Comparison of ENCODE assay signal across 9 mouse cellular contexts in the genomic region with DNA sequence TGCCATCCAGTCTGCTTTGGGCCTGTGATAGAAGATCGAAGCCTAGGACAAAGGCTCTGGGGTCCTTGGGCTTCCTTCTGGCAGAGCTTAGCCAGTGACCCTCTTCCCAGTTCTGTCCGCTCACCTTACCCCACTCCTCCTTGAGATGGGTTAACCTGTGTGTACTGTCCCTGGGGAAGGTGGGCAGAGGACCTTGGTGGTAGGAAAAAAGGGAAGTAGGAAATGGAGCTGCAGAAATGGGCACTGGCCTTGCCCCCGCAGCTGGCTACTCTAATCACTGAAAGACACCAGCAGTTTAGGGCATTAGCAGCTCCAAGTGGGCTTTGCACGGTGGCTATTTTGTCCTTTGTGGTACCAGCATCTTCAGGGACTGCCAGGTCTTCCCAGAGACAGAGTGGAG. TPM values are rescaled to one million over a fixed set of nuclear protein-coding genes. Genes with fewer than 3 reads are reported as not detected.
DNase-seq lines count a peak whose midpoint lies in the region; ATAC-seq and TF ChIP-seq lines count a peak whose summit lies in the region.
"Had no signal": no experiment of that assay in that cellular context is flagged by ENCODE, and none has a peak within 500 bp of the region (broad histone marks: within the 10 kb centered on the region; RNA-seq: fewer than 3 reads in every experiment).

No protein-coding gene starts in this region.

- no peak for DNase-seq in forebrain, embryonic 10.5 days (ENCODE audit: extremely low spot score, low spot score)
- DNase-seq in forebrain, postnatal 0 days, result no peak
- no peak for DNase-seq in layer of hippocampus, adult 2 months (ENCODE audit: low spot score in 2 of 2)
- no peak for DNase-seq in layer of hippocampus, adult 8-10 months (ENCODE audit: low spot score in 2 of 2)
- no peak for DNase-seq in embryonic facial prominence, embryonic 10.5 days (ENCODE audit: low spot score)
- DNase-seq in thymus, postnatal 14 days, result no peak
- DNase-seq in cerebellum, adult 2 months, result no peak

- peaks cover 20% of the 10 kb centered on the region for H3K36me3 ChIP-seq in forebrain, embryonic 10.5 days (replicated peaks)
- H3K36me3 ChIP-seq in forebrain, postnatal 0 days (ENCODE audit: insufficient read depth), result peaks cover 17% of the 10 kb centered on the region
- peaks cover 21% of the 10 kb centered on the region for H3K36me3 ChIP-seq in embryonic facial prominence, embryonic 10.5 days (replicated peaks)
- H3K36me3 ChIP-seq in macrophage (ENCODE audit: inconsistent target), result peaks cover 13% of the 10 kb centered on the region; the same call in 1 of the 2 replicates

- peaks cover 4% of the 10 kb centered on the region; the same call in 1 of the 2 replicates for H3K79me2 ChIP-seq in macrophage (ENCODE audit: inconsistent target)

- H3K9ac ChIP-seq in forebrain, postnatal 0 days, result no peak overlapping the region

- no peak for TF ChIP-seq POLR2A in cerebellum, adult 2 months (IDR thresholded peaks at IDR 0.05; ENCODE audit: borderline replicate concordance, insufficient read depth, low read length)

- no peak overlapping the region for H3K4me2 ChIP-seq in forebrain, postnatal 0 days (ENCODE audit: low read depth)

- peaks cover 25% of the 10 kb centered on the region for H3K4me1 ChIP-seq in forebrain, embryonic 10.5 days
- H3K4me1 ChIP-seq in forebrain, postnatal 0 days (ENCODE audit: insufficient read depth), result peaks cover 6% of the 10 kb centered on the region; the same call in 1 of the 2 replicates
- H3K4me1 ChIP-seq in embryonic facial prominence, embryonic 10.5 days, result peaks cover 33% of the 10 kb centered on the region
- H3K4me1 ChIP-seq in cerebellum, adult 2 months (ENCODE audit: control insufficient read depth, insufficient read depth, low read length), result peaks cover 26% of the 10 kb centered on the region

- H3K27ac ChIP-seq in forebrain, embryonic 10.5 days, result peak overlapping the region; percentile 67; the same call in 1 of the 2 replicates
- no peak overlapping the region for H3K27ac ChIP-seq in forebrain, postnatal 0 days (ENCODE audit: low read depth, low read length)
- H3K27ac ChIP-seq in layer of hippocampus, adult 2 months, result peak overlapping the region; percentile 84
- H3K27ac ChIP-seq in embryonic facial prominence, embryonic 10.5 days (replicated peaks), result peak overlapping the region; percentile 5; the same call in 1 of the 2 replicates
- peak overlapping the region; percentile 99 for H3K27ac ChIP-seq in macrophage
- no peak overlapping the region for H3K27ac ChIP-seq in cerebellum, adult 2 months (ENCODE audit: insufficient read depth, low read length)

- 80% methylated on average over 4 of the region's 4 CpGs for WGBS in forebrain, embryonic 10.5 days
- WGBS in forebrain, postnatal 0 days, result 84% methylated on average over 4 of the region's 4 CpGs
- WGBS in embryonic facial prominence, embryonic 10.5 days, result 81% methylated on average over 4 of the region's 4 CpGs
- 35% methylated on average over 4 of the region's 4 CpGs for WGBS in macrophage (ENCODE audit: missing documents)
- WGBS in cerebellum, adult 2 months, result 63% methylated on average over 4 of the region's 4 CpGs

- no peak for ATAC-seq in forebrain, postnatal 0 days

- no peak overlapping the region; the same call in 1 of the 2 replicates for H3K4me3 ChIP-seq in forebrain, embryonic 10.5 days
- no peak overlapping the region for H3K4me3 ChIP-seq in forebrain, postnatal 0 days (ENCODE audit: low read depth, low read length)
- no peak overlapping the region for H3K4me3 ChIP-seq in layer of hippocampus, adult 2 months
- no peak overlapping the region for H3K4me3 ChIP-seq in embryonic facial prominence, embryonic 10.5 days
- H3K4me3 ChIP-seq in macrophage (ENCODE audit: inconsistent target), result no peak overlapping the region
- H3K4me3 ChIP-seq in cerebellum, adult 2 months (replicated peaks; ENCODE audit: insufficient read depth, low read depth, low read length), result no peak overlapping the region

- no peak for TF ChIP-seq CTCF in forebrain, postnatal 0 days (IDR thresholded peaks at IDR 0.05; ENCODE audit: low read depth)
- no peak for TF ChIP-seq CTCF in layer of hippocampus, adult 2 months (conservative IDR thresholded peaks at IDR 0.05)
- no peak for TF ChIP-seq CTCF in cerebellum, adult 2 months (IDR thresholded peaks at IDR 0.05; ENCODE audit: borderline replicate concordance, insufficient read depth, low read depth, low read length)

- peaks cover 7% of the 10 kb centered on the region; the same call in 1 of the 2 replicates for H3K27me3 ChIP-seq in forebrain, embryonic 10.5 days (ENCODE audit: poor library complexity, severe bottlenecking)
- no peaks in the 10 kb centered on the region for H3K27me3 ChIP-seq in forebrain, postnatal 0 days (ENCODE audit: insufficient read depth, low read length)
- H3K27me3 ChIP-seq in embryonic facial prominence, embryonic 10.5 days (replicated peaks; ENCODE audit: low read depth, poor library complexity, severe bottlenecking), result peaks cover 16% of the 10 kb centered on the region; the same call in 1 of the 2 replicates
- H3K27me3 ChIP-seq in cerebellum, adult 2 months (ENCODE audit: control insufficient read depth, insufficient read depth, low read length), result no peaks in the 10 kb centered on the region

- no peaks in the 10 kb centered on the region for H3K9me3 ChIP-seq in forebrain, embryonic 10.5 days
- H3K9me3 ChIP-seq in forebrain, postnatal 0 days (ENCODE audit: low read length), result no peaks in the 10 kb centered on the region
- H3K9me3 ChIP-seq in embryonic facial prominence, embryonic 10.5 days, result no peaks in the 10 kb centered on the region

RNA-seq across cellular contexts. Expression of a gene that starts 12.6 kb away (rescaled TPM):
- 0.17 and 0.26 TPM in 2 replicates for polyA plus RNA-seq in forebrain, embryonic 10.5 days (2016; fragmentation: Nextera tagmentation; extraction: Ambion mirVana)
- not detected in 2 replicates for total RNA-seq in forebrain, postnatal 0 days (2014; rRNA removed)
- polyA plus RNA-seq in forebrain, postnatal 0 days (2015; fragmentation: Nextera tagmentation; extraction: Ambion mirVana), result 0.05 and 0.07 TPM in 2 replicates
- 1 to 10 TPM; 1.1 to 1.2 TPM for total RNA-seq in layer of hippocampus, adult 2 months (2021)
- 1 to 10 TPM in 3 of 4 experiments, under 1 TPM in 1; 0.67 to 2.6 (median 1.5) TPM for total RNA-seq in layer of hippocampus, adult 8-10 months (2022)
- 0.49 and 0.64 TPM in 2 replicates for polyA plus RNA-seq in embryonic facial prominence, embryonic 10.5 days (2016; fragmentation: Nextera tagmentation; extraction: Ambion mirVana)
- 100 to 1,000 TPM in 20 of 26 experiments, 10 to 100 TPM in 6; 57.3 to 229 (median 148) TPM for total RNA-seq in macrophage (2018; cell fraction: chromatin; rRNA removed)
- total RNA-seq in macrophage (2018; cell fraction: cytosol; rRNA removed), result 100 to 1,000 TPM in 8 of 26 experiments, 10 to 100 TPM in 18; 12.0 to 167 (median 56.6) TPM
- 100 to 1,000 TPM in 18 of 26 experiments, 10 to 100 TPM in 8; 39.0 to 219 (median 148) TPM for total RNA-seq in macrophage (2018; cell fraction: nucleus; rRNA removed)
- 6.2 to 14.2 TPM (median 8.5 TPM) in 3 replicates for polyA plus RNA-seq in macrophage (2018)
- 1.2 and 1.3 TPM in 2 replicates for polyA plus RNA-seq in cerebellum, adult 2 months (2012; rRNA removed)

RNA-seq across cellular contexts. Expression of a gene that starts 30.1 kb away (rescaled TPM):
- 82.6 and 96.5 TPM in 2 replicates for polyA plus RNA-seq in forebrain, embryonic 10.5 days (2016; fragmentation: Nextera tagmentation; extraction: Ambion mirVana)
- total RNA-seq in forebrain, postnatal 0 days (2014; rRNA removed), result 112 and 129 TPM in 2 replicates
- polyA plus RNA-seq in forebrain, postnatal 0 days (2015; fragmentation: Nextera tagmentation; extraction: Ambion mirVana), result 134 and 153 TPM in 2 replicates
- total RNA-seq in layer of hippocampus, adult 2 months (2021), result 100 to 1,000 TPM; 111 to 116 TPM
- 100 to 1,000 TPM; 103 to 122 (median 110) TPM for total RNA-seq in layer of hippocampus, adult 8-10 months (2022)
- polyA plus RNA-seq in embryonic facial prominence, embryonic 10.5 days (2016; fragmentation: Nextera tagmentation; extraction: Ambion mirVana), result 80.7 and 84.3 TPM in 2 replicates
- 10 to 100 TPM; 11.9 to 63.3 (median 32.7) TPM for total RNA-seq in macrophage (2018; cell fraction: chromatin; rRNA removed)
- total RNA-seq in macrophage (2018; cell fraction: cytosol; rRNA removed), result 10 to 100 TPM; 17.9 to 37.9 (median 23.7) TPM
- total RNA-seq in macrophage (2018; cell fraction: nucleus; rRNA removed), result 10 to 100 TPM in 25 of 26 experiments, 1 to 10 TPM in 1; 9.1 to 45.3 (median 21.4) TPM
- 18.5 to 49.2 TPM (median 35.8 TPM) in 3 replicates for polyA plus RNA-seq in macrophage (2018)
- polyA plus RNA-seq in cerebellum, adult 2 months (2012; rRNA removed), result 87.7 and 94.2 TPM in 2 replicates

RNA-seq across cellular contexts. Expression of a gene that starts 48.6 kb away (rescaled TPM):
- 28.5 and 30.8 TPM in 2 replicates for polyA plus RNA-seq in forebrain, embryonic 10.5 days (2016; fragmentation: Nextera tagmentation; extraction: Ambion mirVana)
- 30.7 and 46.6 TPM in 2 replicates for total RNA-seq in forebrain, postnatal 0 days (2014; rRNA removed)
- polyA plus RNA-seq in forebrain, postnatal 0 days (2015; fragmentation: Nextera tagmentation; extraction: Ambion mirVana), result 18.0 and 18.8 TPM in 2 replicates
- 10 to 100 TPM; 14.6 to 16.3 TPM for total RNA-seq in layer of hippocampus, adult 2 months (2021)
- total RNA-seq in layer of hippocampus, adult 8-10 months (2022), result 10 to 100 TPM; 14.1 to 16.4 (median 14.7) TPM
- polyA plus RNA-seq in embryonic facial prominence, embryonic 10.5 days (2016; fragmentation: Nextera tagmentation; extraction: Ambion mirVana), result 34.9 and 35.1 TPM in 2 replicates
- total RNA-seq in macrophage (2018; cell fraction: chromatin; rRNA removed), result 10 to 100 TPM in 22 of 26 experiments, 1 to 10 TPM in 4; 6.2 to 19.7 (median 15.0) TPM
- total RNA-seq in macrophage (2018; cell fraction: cytosol; rRNA removed), result 10 to 100 TPM; 14.5 to 23.3 (median 19.6) TPM
- 10 to 100 TPM; 10.2 to 22.7 (median 17.1) TPM for total RNA-seq in macrophage (2018; cell fraction: nucleus; rRNA removed)
- 15.9 to 19.4 TPM (median 15.9 TPM) in 3 replicates for polyA plus RNA-seq in macrophage (2018)
- 13.5 and 14.5 TPM in 2 replicates for polyA plus RNA-seq in cerebellum, adult 2 months (2012; rRNA removed)

RNA-seq across cellular contexts. Expression of a gene that starts 49.6 kb away (rescaled TPM):
- 0.28 and 0.30 TPM in 2 replicates for polyA plus RNA-seq in forebrain, embryonic 10.5 days (2016; fragmentation: Nextera tagmentation; extraction: Ambion mirVana)
- 1.9 and 2.4 TPM in 2 replicates for total RNA-seq in forebrain, postnatal 0 days (2014; rRNA removed)
- 1.3 and 1.9 TPM in 2 replicates for polyA plus RNA-seq in forebrain, postnatal 0 days (2015; fragmentation: Nextera tagmentation; extraction: Ambion mirVana)
- under 1 TPM; 0.64 to 1.00 TPM for total RNA-seq in layer of hippocampus, adult 2 months (2021)
- 1 to 10 TPM in 2 of 4 experiments, under 1 TPM in 2; 0.62 to 1.4 (median 1.2) TPM for total RNA-seq in layer of hippocampus, adult 8-10 months (2022)
- 0.20 and 0.22 TPM in 2 replicates for polyA plus RNA-seq in embryonic facial prominence, embryonic 10.5 days (2016; fragmentation: Nextera tagmentation; extraction: Ambion mirVana)
- total RNA-seq in macrophage (2018; cell fraction: chromatin; rRNA removed), result not detected
- total RNA-seq in macrophage (2018; cell fraction: cytosol; rRNA removed), result under 1 TPM in 8 of 26 experiments, not detected in 18; 0.03 to 0.17 (median 0.07) TPM
- not detected for total RNA-seq in macrophage (2018; cell fraction: nucleus; rRNA removed)
- polyA plus RNA-seq in macrophage (2018), result 0.09 TPM in 1 of 3 replicates, not detected in the others
- 1.1 and 1.8 TPM in 2 replicates for polyA plus RNA-seq in cerebellum, adult 2 months (2012; rRNA removed)
- polyA plus RNA-seq: heart, embryonic 14.5 days had no signal

Comparison
In these comparisons a context has a peak if more than half of its experiments do, and no peak if none do; other contexts are left out.
1. H3K27ac ChIP-seq: peak in forebrain, embryonic 10.5 days (single experiment), layer of hippocampus, adult 2 months (single experiment), embryonic facial prominence, embryonic 10.5 days (single experiment) and macrophage (single experiment); none in forebrain, postnatal 0 days (single experiment) and cerebellum, adult 2 months (single experiment).